ENCODE assay signal across 9 mouse cellular contexts in the genomic region with DNA sequence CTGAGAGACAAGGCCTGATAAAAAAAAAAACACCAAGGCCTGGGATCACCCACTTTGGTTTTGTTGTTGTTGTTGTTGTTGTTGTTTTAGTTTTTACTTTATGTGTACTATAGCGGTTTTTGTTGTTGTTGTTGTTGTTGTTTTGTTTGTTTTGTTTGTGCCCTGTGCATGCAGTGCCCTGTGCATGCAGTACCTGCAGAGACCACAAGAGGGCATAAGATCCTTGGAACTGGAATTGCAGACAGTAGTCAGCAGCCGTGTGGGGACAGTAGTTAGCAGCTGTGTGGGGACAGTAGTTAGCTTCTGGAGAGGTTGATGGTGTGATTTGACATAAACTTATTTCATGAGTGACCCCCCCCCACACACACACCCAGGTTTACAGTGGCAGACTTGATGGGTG. TPM values are rescaled to one million over a fixed set of nuclear protein-coding genes. Genes with fewer than 3 reads are reported as not detected.
DNase-seq lines count a peak whose midpoint lies in the region; ATAC-seq and TF ChIP-seq lines count a peak whose summit lies in the region.
"Had no signal": no experiment of that assay in that cellular context is flagged by ENCODE, and none has a peak within 500 bp of the region (broad histone marks: within the 10 kb centered on the region; RNA-seq: fewer than 3 reads in every experiment).

No protein-coding gene starts in this region.

- H3K9me3 ChIP-seq in forebrain, embryonic 12.5 days: no peaks in the 10 kb centered on the region

- no peak overlapping the region for H3K4me2 ChIP-seq in forebrain, embryonic 12.5 days
- H3K4me2 ChIP-seq: neural tube, embryonic 13.5 days had no signal

- peak; percentile 55; the same call in 1 of the 2 replicates for ATAC-seq in forebrain, embryonic 12.5 days (ENCODE audit: low FRiP score)

- peak; percentile 75 for DNase-seq in 416B (ENCODE audit: low read depth)
- peak; percentile 89 for DNase-seq in CD4-positive, CD25-positive, alpha-beta regulatory T cell, adult 2 months (ENCODE audit: low read depth, low spot score)
- peak; percentile 76 for DNase-seq in c-Kit-negative CD71-positive TER-119-positive erythroid progenitor cells, embryonic 14.5 days (ENCODE audit: low read depth, low spot score)
- peak; percentile 76 for DNase-seq in kidney, adult 2 months
- peak; percentile 74 for DNase-seq in lung, adult 2 months
- peak; percentile 56 to 66 for DNase-seq in urinary bladder, postnatal 36 days (ENCODE audit: low spot score in 2 of 2)

- H3K4me3 ChIP-seq in forebrain, embryonic 12.5 days (replicated peaks): no peak overlapping the region
- no peak overlapping the region for H3K4me3 ChIP-seq in kidney, adult 2 months (ENCODE audit: insufficient read depth, low read depth, low read length)
- H3K4me3 ChIP-seq in lung, adult 2 months (replicated peaks; ENCODE audit: extremely low read depth, low read depth, low read length): no peak overlapping the region
- H3K4me3 ChIP-seq in olfactory bulb, adult 2 months (ENCODE audit: insufficient read depth, low read depth, low read length): no peak overlapping the region
- H3K4me3 ChIP-seq: neural tube, embryonic 13.5 days had no signal

- TF ChIP-seq POLR2A in kidney, adult 2 months (IDR thresholded peaks at IDR 0.05; ENCODE audit: low read depth, low read length): no peak
- TF ChIP-seq POLR2A in lung, adult 2 months (IDR thresholded peaks at IDR 0.05; ENCODE audit: borderline replicate concordance, extremely low read depth, low read depth, low read length): no peak
- TF ChIP-seq POLR2A in olfactory bulb, adult 2 months (IDR thresholded peaks at IDR 0.05; ENCODE audit: insufficient read depth, low read depth, low read length): no peak

- peak; percentile 97 for TF ChIP-seq CTCF in kidney, adult 2 months (conservative IDR thresholded peaks at IDR 0.05; ENCODE audit: insufficient read depth, insufficient read length, low read depth, low read length)
- TF ChIP-seq CTCF in lung, adult 2 months (IDR thresholded peaks at IDR 0.05; ENCODE audit: insufficient read depth, low read length): peak; percentile 97
- TF ChIP-seq CTCF in olfactory bulb, adult 2 months (IDR thresholded peaks at IDR 0.05; ENCODE audit: insufficient read depth, low read depth, low read length): 0 out of 2 replicates have a peak, but pooled peaks have one; percentile 21

- H3K36me3 ChIP-seq in forebrain, embryonic 12.5 days (replicated peaks): peaks cover 39% of the 10 kb centered on the region
- H3K36me3 ChIP-seq in kidney, adult 2 months (ENCODE audit: control insufficient read depth, insufficient read depth, low read length): no peaks in the 10 kb centered on the region

- no peaks in the 10 kb centered on the region for H3K4me1 ChIP-seq in forebrain, embryonic 12.5 days
- H3K4me1 ChIP-seq in kidney, adult 2 months (ENCODE audit: control insufficient read depth, insufficient read depth, low read length): peaks cover 13% of the 10 kb centered on the region
- H3K4me1 ChIP-seq in lung, adult 2 months (ENCODE audit: control insufficient read depth, insufficient read depth, low read length): peaks cover 7% of the 10 kb centered on the region
- peaks cover 20% of the 10 kb centered on the region for H3K4me1 ChIP-seq in olfactory bulb, adult 2 months (ENCODE audit: control insufficient read depth, insufficient read depth, low read length)

- 9% methylated on average over 2 of the region's 2 CpGs for WGBS in forebrain, embryonic 12.5 days
- 12% methylated on average over 2 of the region's 2 CpGs for WGBS in kidney, adult 2 months
- WGBS in lung, adult 2 months: 18% methylated on average over 2 of the region's 2 CpGs
- WGBS in olfactory bulb, adult 2 months: 2% methylated on average over 2 of the region's 2 CpGs

- no peak overlapping the region for H3K27ac ChIP-seq in forebrain, embryonic 12.5 days
- no peak overlapping the region for H3K27ac ChIP-seq in kidney, adult 2 months (ENCODE audit: insufficient read depth, low read depth, low read length)
- H3K27ac ChIP-seq in olfactory bulb, adult 2 months (ENCODE audit: insufficient read depth, low read depth, low read length): no peak overlapping the region
- H3K27ac ChIP-seq: neural tube, embryonic 13.5 days had no signal

- no peaks in the 10 kb centered on the region for H3K27me3 ChIP-seq in forebrain, embryonic 12.5 days
- no peaks in the 10 kb centered on the region for H3K27me3 ChIP-seq in kidney, adult 2 months (replicated peaks; ENCODE audit: control insufficient read depth, insufficient read depth, low read length)
- H3K27me3 ChIP-seq: neural tube, embryonic 13.5 days had no signal

- no peak overlapping the region for H3K9ac ChIP-seq in forebrain, embryonic 12.5 days
- H3K9ac ChIP-seq: neural tube, embryonic 13.5 days had no signal

RNA-seq across cellular contexts. Expression of gene Hmgcl, which starts 8.0 kb away (rescaled TPM):
- polyA plus RNA-seq in forebrain, embryonic 12.5 days (2016; fragmentation: Nextera tagmentation; extraction: Ambion mirVana): 52.3 and 55.8 TPM in 2 replicates
- polyA plus RNA-seq in kidney, adult 2 months (2012; rRNA removed): 175 and 199 TPM in 2 replicates
- 43.8 and 49.6 TPM in 2 replicates for polyA plus RNA-seq in lung, adult 2 months (2012; rRNA removed)
- polyA plus RNA-seq in olfactory bulb, adult 2 months (2012; ENCODE audit: insufficient read depth, insufficient read length, low replicate concordance, missing spikeins): not detected in 2 replicates

RNA-seq across cellular contexts. Expression of gene Gale, which starts 9.3 kb away (rescaled TPM):
- polyA plus RNA-seq in forebrain, embryonic 12.5 days (2016; fragmentation: Nextera tagmentation; extraction: Ambion mirVana): 28.3 and 30.9 TPM in 2 replicates
- polyA plus RNA-seq in kidney, adult 2 months (2012; rRNA removed): 12.9 and 13.4 TPM in 2 replicates
- polyA plus RNA-seq in lung, adult 2 months (2012; rRNA removed): 19.5 and 25.0 TPM in 2 replicates
- polyA plus RNA-seq in olfactory bulb, adult 2 months (2012; ENCODE audit: insufficient read depth, insufficient read length, low replicate concordance, missing spikeins): not detected in 2 replicates

RNA-seq across cellular contexts. Expression of gene Lypla2, which starts 18.2 kb away (rescaled TPM):
- 153 and 161 TPM in 2 replicates for polyA plus RNA-seq in forebrain, embryonic 12.5 days (2016; fragmentation: Nextera tagmentation; extraction: Ambion mirVana)
- 90.8 and 100 TPM in 2 replicates for polyA plus RNA-seq in kidney, adult 2 months (2012; rRNA removed)
- polyA plus RNA-seq in lung, adult 2 months (2012; rRNA removed): 123 TPM in 2 replicates
- not detected in 2 replicates for polyA plus RNA-seq in olfactory bulb, adult 2 months (2012; ENCODE audit: insufficient read depth, insufficient read length, low replicate concordance, missing spikeins)

RNA-seq across cellular contexts. Expression of gene Pithd1, which starts 32.8 kb away (rescaled TPM):
- polyA plus RNA-seq in forebrain, embryonic 12.5 days (2016; fragmentation: Nextera tagmentation; extraction: Ambion mirVana): 60.2 and 64.6 TPM in 2 replicates
- 31.8 and 33.5 TPM in 2 replicates for polyA plus RNA-seq in kidney, adult 2 months (2012; rRNA removed)
- polyA plus RNA-seq in lung, adult 2 months (2012; rRNA removed): 33.5 and 48.0 TPM in 2 replicates
- 351 TPM in 1 of 2 replicates, not detected in the other for polyA plus RNA-seq in olfactory bulb, adult 2 months (2012; ENCODE audit: insufficient read depth, insufficient read length, low replicate concordance, missing spikeins)

RNA-seq across cellular contexts. Expression of gene Fuca1, which starts 33.7 kb away (rescaled TPM):
- 38.1 and 45.0 TPM in 2 replicates for polyA plus RNA-seq in forebrain, embryonic 12.5 days (2016; fragmentation: Nextera tagmentation; extraction: Ambion mirVana)
- polyA plus RNA-seq in kidney, adult 2 months (2012; rRNA removed): 161 and 226 TPM in 2 replicates
- polyA plus RNA-seq in lung, adult 2 months (2012; rRNA removed): 51.5 and 64.0 TPM in 2 replicates
- not detected in 2 replicates for polyA plus RNA-seq in olfactory bulb, adult 2 months (2012; ENCODE audit: insufficient read depth, insufficient read length, low replicate concordance, missing spikeins)

Comparison
In these comparisons a context has a peak if more than half of its experiments do, and no peak if none do; other contexts are left out.
1. CTCF ChIP-seq: peak in every context shown above with its lines; median percentile 97 in kidney, adult 2 months; 97 in lung, adult 2 months; 21 in olfactory bulb, adult 2 months.
2. RNA of gene Hmgcl, which starts 8.0 kb away (polyA plus RNA-seq): 175 to 199 TPM in kidney, adult 2 months, 52.3 to 55.8 TPM in forebrain, embryonic 12.5 days and 43.8 to 49.6 TPM in lung, adult 2 months; not detected in olfactory bulb, adult 2 months; every median in the first group is over 10 times any median in the second.
3. RNA of gene Gale, which starts 9.3 kb away (polyA plus RNA-seq): 28.3 to 30.9 TPM in forebrain, embryonic 12.5 days, 19.5 to 25.0 TPM in lung, adult 2 months and 12.9 to 13.4 TPM in kidney, adult 2 months; not detected in olfactory bulb, adult 2 months; every median in the first group is over 10 times any median in the second.
4. Peak in every context shown above with its lines, with median percentiles within 50 percentile points of each other: DNase-seq.